Mouse (Mus musculus) CD4-positive helper T cell, adult 2 months (primary cell): ENCODE results near the gene Mucl1.
"Not testable (repeated sequence)": the region's sequence is repeated elsewhere in the genome, so short reads cannot be mapped to it uniquely, and the experiment has no call there.

Experiments used
- DNase-seq: peaks from one replicate; pipeline ENCODE4 v3.0.0-alpha.2; 2012; ENCODE audit warnings: low read depth, missing footprints, low spot score

Mucl1 gene

GRCm38 (mm10) chr15:103755369-103755768, at the start of gene Mucl1:
TSS of gene Mucl1 (minus strand) at chr15:103755469.
- DNase-seq: no peak

- peak; percentile 41 for DNase-seq
Measured at GRCm38 (mm10) chr15:103766836-103767235, 11.6 kb upstream of the Mucl1 start.

- DNase-seq: not testable (repeated sequence)
Measured at GRCm38 (mm10) chr15:103716861-103717260, 38.4 kb downstream of the Mucl1 start.
